Mouse (Mus musculus): ENCODE results near the gene Amotl2.
A peak's percentile ranks its signal among the peaks of the same experiment; 100 is the strongest.

Amotl2 gene

DNA sequence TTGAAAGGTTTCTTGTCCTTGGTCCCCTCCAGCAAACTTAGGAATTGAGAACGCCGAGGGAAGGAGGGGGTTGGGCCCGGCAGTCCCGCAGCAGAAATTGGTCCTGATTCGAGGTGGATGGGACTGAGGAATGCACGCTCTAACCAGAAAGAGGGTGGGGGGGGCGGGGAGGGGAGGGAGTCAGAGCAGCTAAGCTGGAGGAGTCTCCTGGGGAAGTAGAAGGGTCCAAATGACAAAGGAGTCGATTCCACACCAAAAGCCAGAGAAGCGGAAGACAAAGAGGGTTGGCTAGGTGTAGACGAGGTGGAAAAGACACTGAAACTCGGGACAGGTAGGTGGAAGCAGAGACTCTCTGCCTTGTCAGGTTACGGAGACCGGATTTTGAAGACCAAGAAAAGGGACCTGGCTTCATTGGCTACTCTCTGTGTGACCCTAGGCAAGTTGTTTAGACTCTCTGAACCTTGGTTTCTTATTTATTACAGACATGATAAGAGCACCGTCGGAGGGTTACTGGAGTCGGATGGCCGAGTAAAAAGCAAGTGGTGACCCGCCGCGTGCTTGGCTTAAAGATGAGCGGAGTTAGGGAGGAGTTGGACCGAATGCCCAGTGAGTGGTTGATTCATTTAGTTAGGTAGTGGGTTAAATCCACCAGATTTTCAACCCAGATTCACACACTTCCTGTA is at the start of gene Amotl2:
Amotl2 (plus strand) TSS at position 192 of the 683 bp plus-strand sequence.
- no peak for DNase-seq

- DNase-seq: no peak
Observed at GRCm38 (mm10) chr9:102668115-102668514, 48.4 kb upstream of the Amotl2 start.

DNA sequence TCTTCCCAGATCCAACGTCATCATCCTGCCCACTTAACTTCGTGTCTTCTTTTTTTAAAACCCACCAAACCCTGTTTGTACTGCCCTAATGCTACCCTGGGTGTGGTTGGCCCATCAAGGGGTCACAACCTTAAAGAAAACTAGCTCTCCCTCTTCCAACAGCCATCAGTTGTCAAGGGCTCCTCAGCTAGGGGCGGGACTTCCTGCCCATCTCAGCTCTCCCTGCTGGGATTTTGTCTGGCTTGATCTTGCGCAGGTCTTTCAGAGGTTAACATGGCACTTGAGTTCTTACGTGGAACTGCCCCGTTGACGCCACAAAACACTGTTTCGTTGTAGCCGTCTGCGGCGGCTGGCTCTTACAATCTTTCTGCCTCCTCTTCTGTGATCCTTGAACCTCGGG is 47.6 kb upstream of the Amotl2 start:
- no peak for DNase-seq

GRCm38 (mm10) chr9:102673381-102673780 is 43.1 kb upstream of the Amotl2 start:
- no peak for DNase-seq

DNA sequence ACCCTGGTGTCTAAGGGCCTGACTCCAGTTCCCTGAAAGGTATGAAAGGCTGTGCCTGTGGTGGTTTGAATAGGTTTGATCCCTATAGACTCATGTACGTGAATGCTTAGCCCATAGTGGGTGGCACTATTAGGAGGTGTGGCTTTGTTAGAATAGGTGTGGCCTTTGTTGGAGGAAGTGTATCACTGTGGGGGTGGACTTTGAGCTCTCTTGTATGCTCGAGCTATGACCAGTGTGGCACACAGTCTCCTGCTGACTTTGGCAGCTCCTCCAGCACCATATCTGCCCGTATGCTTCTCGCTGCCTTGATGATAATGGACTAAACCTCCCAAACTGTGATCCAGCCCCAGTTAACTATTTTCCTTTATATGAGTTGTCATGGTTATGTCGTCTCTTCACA is 40.5 kb upstream of the Amotl2 start:
- DNase-seq: no peak

GRCm38 (mm10) chr9:102681470-102681869 is 35.0 kb upstream of the Amotl2 start:
- DNase-seq: no peak

- DNase-seq: peak; percentile 35
Observed at GRCm38 (mm10) chr9:102687943-102688342, 28.5 kb upstream of the Amotl2 start.

- peak; percentile 45 for DNase-seq
Observed at GRCm38 (mm10) chr9:102689406-102689939, 27.0 kb upstream of the Amotl2 start.

GRCm38 (mm10) chr9:102689940-102690642 is 26.4 kb upstream of the Amotl2 start:
- DNase-seq: peak; percentile 45

DNA sequence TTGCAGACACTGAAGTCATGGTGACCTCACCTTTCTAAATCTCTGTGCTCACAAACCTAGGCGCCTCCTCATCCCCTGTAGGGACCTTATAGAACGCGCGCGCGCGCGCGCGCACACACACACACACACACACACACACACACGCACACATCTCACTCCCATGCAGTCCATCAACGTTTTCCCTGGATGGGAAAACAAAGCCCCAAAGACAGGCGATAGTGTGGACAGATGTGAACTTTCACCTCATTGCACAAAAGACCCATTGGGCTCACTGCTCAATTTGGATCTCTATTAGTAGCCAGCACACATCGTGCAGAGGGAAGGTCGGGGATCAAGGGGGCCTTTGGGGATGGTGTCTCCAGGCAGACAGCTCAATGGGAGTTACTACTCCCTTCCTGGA is 25.6 kb upstream of the Amotl2 start:
- DNase-seq: peak; percentile 21

DNA sequence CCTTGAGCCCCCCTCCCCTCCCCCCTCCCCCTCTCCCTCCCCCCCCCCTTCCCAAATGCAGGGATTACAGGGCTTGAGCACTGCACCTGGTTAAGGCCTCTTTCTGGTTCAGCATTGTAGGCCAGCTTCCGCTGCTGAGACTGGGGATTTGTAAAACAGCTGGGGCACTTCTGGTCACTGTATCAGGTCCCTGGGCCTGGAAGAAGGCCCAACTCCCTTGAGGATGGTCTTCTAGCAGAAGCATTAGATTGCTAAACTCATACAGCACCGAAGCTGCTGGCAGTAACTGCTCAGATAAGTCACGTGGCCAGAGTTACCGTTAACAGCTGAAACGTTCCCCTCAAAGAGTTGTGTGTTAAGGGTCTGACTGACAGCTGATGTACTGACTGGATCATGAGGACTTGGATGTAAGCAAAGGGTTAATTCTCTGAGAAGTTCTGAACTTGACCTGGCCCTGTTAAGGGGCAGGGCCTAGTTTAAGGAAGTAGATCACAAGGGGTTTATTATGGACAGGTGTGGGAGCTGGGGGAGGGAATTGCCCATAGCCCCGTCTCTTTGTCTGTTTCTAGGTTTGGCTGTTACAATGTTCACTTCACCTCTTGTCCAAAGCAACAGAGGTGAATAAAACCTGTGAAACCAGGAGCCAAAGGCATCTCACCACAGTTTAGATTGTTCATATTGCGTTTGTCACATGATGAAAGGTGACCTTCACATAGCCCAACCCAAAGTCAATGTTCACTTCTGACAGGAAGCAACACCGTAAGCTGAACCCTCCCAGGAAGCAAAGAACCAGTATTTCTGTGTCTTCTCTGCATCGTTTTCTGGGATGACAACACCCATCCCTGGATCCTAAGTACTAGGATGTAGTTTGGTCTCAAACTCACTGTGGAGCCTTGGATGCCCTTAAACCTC is 23.7 kb upstream of the Amotl2 start:
- DNase-seq: peak; percentile 51

DNA sequence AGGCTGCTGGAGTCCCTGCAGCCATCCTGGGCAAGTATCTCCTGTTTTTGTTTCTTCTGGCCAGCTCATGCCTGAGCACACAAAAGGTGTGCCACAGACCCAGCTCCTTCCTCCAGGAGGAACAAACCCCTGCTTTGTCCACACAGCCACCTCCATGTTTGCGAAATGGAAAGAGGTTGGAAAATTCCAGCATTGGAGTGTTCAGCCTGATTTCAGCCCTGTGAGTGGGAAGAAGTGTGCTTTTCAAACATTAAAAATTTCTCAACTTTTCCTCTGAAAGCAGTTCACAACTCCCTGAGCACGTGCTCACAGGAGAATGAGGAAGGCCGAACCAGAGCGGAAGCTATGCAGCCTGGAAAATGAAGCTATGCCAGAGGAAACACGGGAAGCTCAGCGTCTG is 15.4 kb upstream of the Amotl2 start:
- peak; percentile 32 for DNase-seq

DNA sequence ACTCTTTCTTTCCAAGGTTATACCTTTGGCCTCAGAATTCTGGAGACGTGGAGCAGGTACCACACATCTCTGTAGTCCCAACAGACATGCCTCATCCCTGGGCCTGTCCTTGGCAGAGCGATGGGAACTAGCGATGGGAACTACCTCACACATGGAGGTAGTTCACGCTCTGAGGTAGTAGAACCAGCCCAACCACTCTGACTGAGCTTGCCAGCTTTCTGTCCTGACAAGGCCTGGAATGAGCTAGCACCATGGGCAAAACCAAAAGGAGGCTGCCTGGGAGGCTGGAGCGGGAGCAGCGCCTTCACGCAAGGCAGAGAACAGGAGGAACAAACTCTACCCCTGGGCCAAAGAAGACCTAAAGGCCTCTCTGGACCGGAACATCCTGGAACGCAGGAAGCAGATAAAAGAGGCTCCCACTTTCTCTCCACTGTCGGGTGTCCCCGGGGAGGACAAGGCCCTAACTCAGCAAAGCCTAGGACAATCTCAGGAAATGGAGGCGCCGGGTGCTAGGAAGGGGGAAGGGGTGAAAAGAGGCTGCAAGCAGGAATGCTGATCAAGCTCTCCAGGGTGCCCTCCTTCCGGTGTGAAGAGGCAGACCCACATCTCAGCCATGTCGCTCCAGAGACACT is 6.9 kb upstream of the Amotl2 start:
- peak; percentile 48 for DNase-seq

GRCm38 (mm10) chr9:102710520-102710919 is 6.0 kb upstream of the Amotl2 start:
- DNase-seq: no peak

DNA sequence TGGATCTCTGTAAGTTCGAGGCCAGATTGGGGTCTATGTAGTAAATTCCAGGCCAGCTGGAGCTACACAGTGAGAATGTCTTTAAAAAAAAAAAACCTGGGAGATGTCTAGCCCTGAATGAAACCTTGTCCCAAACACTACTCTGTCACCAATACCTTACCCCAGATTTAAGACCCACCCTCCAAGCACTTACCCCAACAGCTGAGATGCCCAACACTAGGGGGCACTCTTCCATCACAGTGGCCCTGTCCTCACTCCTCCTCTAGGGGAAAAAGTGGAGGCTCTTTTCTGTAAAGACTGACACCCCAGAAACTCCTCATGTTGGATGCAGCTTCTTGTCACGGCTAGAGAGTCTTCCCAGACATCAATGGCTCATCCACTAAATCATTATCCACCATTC is 2.7 kb upstream of the Amotl2 start:
- peak; percentile 75 for DNase-seq

DNA sequence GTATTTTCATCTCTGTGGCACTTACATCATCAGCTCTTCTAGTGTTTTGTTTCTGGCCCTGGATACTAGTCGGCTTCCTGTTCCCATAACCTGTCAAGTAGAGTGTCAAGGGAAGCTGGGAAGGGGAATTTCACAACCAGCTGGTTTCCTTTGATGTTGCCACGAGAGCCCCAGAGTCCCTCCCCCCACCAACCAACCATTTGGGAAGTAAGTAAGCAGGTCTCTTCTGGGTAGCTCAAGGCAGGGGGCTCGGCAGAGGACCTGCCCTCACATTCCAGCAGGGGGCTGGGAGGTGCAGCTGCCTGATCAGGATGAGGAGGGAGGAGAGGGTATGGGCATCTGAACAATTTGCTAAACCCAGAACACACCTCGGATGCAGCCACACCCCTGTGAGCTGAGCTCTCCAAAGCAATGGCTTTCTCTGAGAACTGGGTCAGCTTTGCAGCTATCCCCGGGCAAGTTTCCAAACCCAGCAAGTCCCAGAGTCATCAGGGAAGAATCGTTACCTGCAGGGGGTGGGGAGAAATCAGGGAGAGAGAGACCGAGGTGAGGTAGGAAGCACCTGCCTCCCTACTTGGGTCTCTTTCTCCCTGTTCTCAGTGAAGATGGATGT is 1.5 kb upstream of the Amotl2 start:
- DNase-seq: peak; percentile 82

GRCm38 (mm10) chr9:102715506-102715900 is 969 bp upstream of the Amotl2 start:
- no peak for DNase-seq

- peak; percentile 95 for DNase-seq
Observed at GRCm38 (mm10) chr9:102717164-102717885, 853 bp downstream of the Amotl2 start.

- DNase-seq: peak; percentile 96
Observed at GRCm38 (mm10) chr9:102717886-102718643, 1.6 kb downstream of the Amotl2 start.

DNA sequence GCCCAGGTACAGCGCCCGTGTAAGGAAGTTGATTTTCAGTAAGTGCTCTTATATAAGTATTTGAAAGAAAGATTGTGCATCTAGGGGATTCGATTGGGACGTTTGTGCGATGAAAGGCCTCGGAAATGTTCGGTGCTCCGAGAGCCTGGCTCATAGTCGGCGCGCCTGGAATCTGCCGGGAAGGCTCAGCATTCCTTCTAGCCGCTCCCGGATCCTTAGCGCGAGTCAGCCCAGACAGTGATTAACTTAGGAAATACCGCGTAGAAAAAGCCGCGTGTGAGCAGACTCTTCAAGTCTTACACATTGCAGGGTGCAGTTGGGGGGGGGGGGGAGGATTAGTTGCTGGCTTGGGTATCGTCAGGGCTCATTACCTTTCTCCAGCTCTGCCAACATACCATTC is 2.2 kb downstream of the Amotl2 start:
- peak; percentile 61 for DNase-seq

GRCm38 (mm10) chr9:102719085-102719484 is 2.6 kb downstream of the Amotl2 start:
- no peak for DNase-seq
